In genomic region chr2:156990727-156991431, GRCm38 (mm10) we compare ENCODE assay signal across 8 mouse cellular contexts. TPM values are rescaled to one million over a fixed set of nuclear protein-coding genes. Genes with fewer than 3 reads are reported as not detected.
DNase-seq lines count a peak whose midpoint lies in the region; ATAC-seq and TF ChIP-seq lines count a peak whose summit lies in the region.

No protein-coding gene starts in this region.

- TF ChIP-seq CTCF in G1E (IDR thresholded peaks at IDR 0.05; ENCODE audit: low read depth, low read length): no peak

- intact Hi-C loops in heart, postnatal 25 days (cut with DNase I): no loop called here

- peaks cover 22% of the 10 kb centered on the region for H3K36me3 ChIP-seq in heart, embryonic 10.5 days
- peaks cover 34% of the 10 kb centered on the region for H3K36me3 ChIP-seq in G1E (replicated peaks)
- H3K36me3 ChIP-seq in embryonic facial prominence, embryonic 15.5 days: peaks cover 13% of the 10 kb centered on the region; the same call in 1 of the 2 replicates
- peaks cover 3% of the 10 kb centered on the region; the same call in 1 of the 2 replicates for H3K36me3 ChIP-seq in intestine, embryonic 16.5 days (ENCODE audit: control insufficient read depth, insufficient read depth, low read length)
- H3K36me3 ChIP-seq in liver, embryonic 16.5 days (ENCODE audit: control insufficient read depth, insufficient read depth): peaks cover 11% of the 10 kb centered on the region

- H3K4me2 ChIP-seq in embryonic facial prominence, embryonic 15.5 days (replicated peaks): peak overlapping the region; percentile 84
- peak overlapping the region; percentile 94 for H3K4me2 ChIP-seq in intestine, embryonic 16.5 days (ENCODE audit: low read depth, low read length)
- H3K4me2 ChIP-seq in liver, embryonic 16.5 days (ENCODE audit: low read depth, low read length): peak overlapping the region; percentile 84

- peak overlapping the region; percentile 88 for H3K27ac ChIP-seq in heart, embryonic 10.5 days
- no peak overlapping the region for H3K27ac ChIP-seq in embryonic facial prominence, embryonic 15.5 days (replicated peaks)
- no peak overlapping the region for H3K27ac ChIP-seq in intestine, embryonic 16.5 days (ENCODE audit: low read length)
- H3K27ac ChIP-seq in liver, embryonic 16.5 days (ENCODE audit: low read length): peak overlapping the region; percentile 90

- no peaks in the 10 kb centered on the region for H3K9me3 ChIP-seq in heart, embryonic 10.5 days
- no peaks in the 10 kb centered on the region for H3K9me3 ChIP-seq in G1E (replicated peaks)
- H3K9me3 ChIP-seq in embryonic facial prominence, embryonic 15.5 days (replicated peaks): no peaks in the 10 kb centered on the region
- no peaks in the 10 kb centered on the region for H3K9me3 ChIP-seq in intestine, embryonic 16.5 days (ENCODE audit: control insufficient read depth, low read length)
- no peaks in the 10 kb centered on the region for H3K9me3 ChIP-seq in liver, embryonic 16.5 days (replicated peaks; ENCODE audit: control insufficient read depth, low read length)

- peak overlapping the region; percentile 88 for H3K4me3 ChIP-seq in heart, embryonic 10.5 days
- peak overlapping the region; percentile 97 for H3K4me3 ChIP-seq in G1E (ENCODE audit: low read depth, low read length)
- H3K4me3 ChIP-seq in embryonic facial prominence, embryonic 15.5 days (replicated peaks): peak overlapping the region; percentile 92
- H3K4me3 ChIP-seq in intestine, embryonic 16.5 days (ENCODE audit: low read length): peak overlapping the region; percentile 96
- peak overlapping the region; percentile 98 for H3K4me3 ChIP-seq in liver, embryonic 16.5 days (ENCODE audit: low read depth, low read length)

- ATAC-seq in G1E (ENCODE audit: extremely low read depth, insufficient number of reproducible peaks, low FRiP score, poor library complexity, severe bottlenecking): no peak
- no peak for ATAC-seq in embryonic facial prominence, embryonic 15.5 days (ENCODE audit: insufficient number of reproducible peaks, low FRiP score, low TSS enrichment, low read depth)
- ATAC-seq in intestine, embryonic 16.5 days: peak; percentile 32; the same call in 1 of the 2 replicates
- no peak for ATAC-seq in liver, embryonic 16.5 days (ENCODE audit: low read depth)
- ATAC-seq in megakaryocyte-erythroid progenitor cell, adult 5-6 weeks (replicated peaks; ENCODE audit: low FRiP score, low TSS enrichment, poor library complexity, severe bottlenecking): no peak

- 2% methylated on average over 16 of the region's 16 CpGs for WGBS in heart, embryonic 10.5 days
- 5% methylated on average over 16 of the region's 16 CpGs for WGBS in embryonic facial prominence, embryonic 15.5 days
- WGBS in intestine, embryonic 16.5 days: 6% methylated on average over 16 of the region's 16 CpGs
- 4% methylated on average over 16 of the region's 16 CpGs for WGBS in liver, embryonic 16.5 days (ENCODE audit: insufficient replicate concordance)

- no peaks in the 10 kb centered on the region for H3K27me3 ChIP-seq in heart, embryonic 10.5 days (ENCODE audit: insufficient read depth, poor library complexity, severe bottlenecking)
- H3K27me3 ChIP-seq in G1E (ENCODE audit: insufficient read depth, low read length): no peaks in the 10 kb centered on the region
- no peaks in the 10 kb centered on the region for H3K27me3 ChIP-seq in embryonic facial prominence, embryonic 15.5 days
- no peaks in the 10 kb centered on the region for H3K27me3 ChIP-seq in intestine, embryonic 16.5 days (replicated peaks; ENCODE audit: control insufficient read depth, insufficient read depth, low read length)
- H3K27me3 ChIP-seq in liver, embryonic 16.5 days (ENCODE audit: control insufficient read depth, insufficient read depth, low read depth, low read length): no peaks in the 10 kb centered on the region

- no peak for DNase-seq in heart, embryonic 10.5 days (ENCODE audit: low spot score)
- DNase-seq in heart, postnatal 25 days (ENCODE audit: low spot score): no peak
- no peak for DNase-seq in G1E (ENCODE audit: low spot score)
- peak; percentile 12 for DNase-seq in testis, postnatal 14 days (ENCODE audit: low spot score)

- peaks cover 24% of the 10 kb centered on the region for H3K4me1 ChIP-seq in heart, embryonic 10.5 days
- peaks cover 53% of the 10 kb centered on the region for H3K4me1 ChIP-seq in G1E (ENCODE audit: insufficient read depth, low read depth, low read length)
- H3K4me1 ChIP-seq in embryonic facial prominence, embryonic 15.5 days: peaks cover 11% of the 10 kb centered on the region
- H3K4me1 ChIP-seq in intestine, embryonic 16.5 days (ENCODE audit: control insufficient read depth, insufficient read depth, low read length): peaks cover 3% of the 10 kb centered on the region; the same call in 1 of the 2 replicates
- peaks cover 22% of the 10 kb centered on the region for H3K4me1 ChIP-seq in liver, embryonic 16.5 days (ENCODE audit: control insufficient read depth, low read depth, low read length)

- H3K9ac ChIP-seq in embryonic facial prominence, embryonic 15.5 days: peak overlapping the region; percentile 88
- peak overlapping the region; percentile 93 for H3K9ac ChIP-seq in intestine, embryonic 16.5 days (ENCODE audit: low read depth, low read length)
- H3K9ac ChIP-seq in liver, embryonic 16.5 days (ENCODE audit: low read depth, low read length): peak overlapping the region; percentile 98

RNA-seq across cellular contexts. Expression of gene Ndrg3, which starts 1.0 kb away (rescaled TPM):
- 42.1 and 46.2 TPM in 2 replicates for polyA plus RNA-seq in heart, embryonic 10.5 days (2016; fragmentation: Nextera tagmentation; extraction: Ambion mirVana)
- 10 to 100 TPM; 19.6 to 20.4 TPM for total RNA-seq in heart, postnatal 25 days (2021)
- total RNA-seq in G1E (2014; fragmentation: Nextera tagmentation) (139 and 157 TPM in 2 replicates), G1E (2017) (113 and 121 TPM in 2 replicates)
- 13.5 and 14.3 TPM in 2 replicates for polyA plus RNA-seq in G1E (2012)
- polyA plus RNA-seq in embryonic facial prominence, embryonic 15.5 days (2015; fragmentation: Nextera tagmentation; extraction: Ambion mirVana): 52.9 and 53.9 TPM in 2 replicates
- 46.7 and 47.6 TPM in 2 replicates for polyA plus RNA-seq in intestine, embryonic 16.5 days (2015; fragmentation: Nextera tagmentation; extraction: Ambion mirVana)
- polyA plus RNA-seq in liver, embryonic 16.5 days (2015; fragmentation: Nextera tagmentation; extraction: Ambion mirVana): 30.8 and 32.6 TPM in 2 replicates
- 29.3 and 32.0 TPM in 2 replicates for total RNA-seq in megakaryocyte-erythroid progenitor cell, adult 5-6 weeks (2014; fragmentation: Nextera tagmentation)
- 26.6 and 35.7 TPM in 2 replicates for total RNA-seq in megakaryocyte-erythroid progenitor cell, adult 5-6 weeks (2017)

RNA-seq across cellular contexts. Expression of gene Dsn1, which starts 16.1 kb away (rescaled TPM):
- 43.7 and 44.0 TPM in 2 replicates for polyA plus RNA-seq in heart, embryonic 10.5 days (2016; fragmentation: Nextera tagmentation; extraction: Ambion mirVana)
- 1 to 10 TPM; 1.5 to 2.1 TPM for total RNA-seq in heart, postnatal 25 days (2021)
- total RNA-seq in G1E (2014; fragmentation: Nextera tagmentation) (39.7 and 48.3 TPM in 2 replicates), G1E (2017) (106 and 123 TPM in 2 replicates)
- 4.7 and 5.3 TPM in 2 replicates for polyA plus RNA-seq in G1E (2012)
- 27.5 and 28.2 TPM in 2 replicates for polyA plus RNA-seq in embryonic facial prominence, embryonic 15.5 days (2015; fragmentation: Nextera tagmentation; extraction: Ambion mirVana)
- 23.4 and 25.3 TPM in 2 replicates for polyA plus RNA-seq in intestine, embryonic 16.5 days (2015; fragmentation: Nextera tagmentation; extraction: Ambion mirVana)
- polyA plus RNA-seq in liver, embryonic 16.5 days (2015; fragmentation: Nextera tagmentation; extraction: Ambion mirVana): 26.7 and 28.0 TPM in 2 replicates
- 31.8 and 35.1 TPM in 2 replicates for total RNA-seq in megakaryocyte-erythroid progenitor cell, adult 5-6 weeks (2014; fragmentation: Nextera tagmentation)
- total RNA-seq in megakaryocyte-erythroid progenitor cell, adult 5-6 weeks (2017): 34.1 and 93.4 TPM in 2 replicates

Comparison
In these comparisons a context has a peak if more than half of its experiments do, and no peak if none do; other contexts are left out.
1. H3K27ac ChIP-seq: peak in heart, embryonic 10.5 days (single experiment) and liver, embryonic 16.5 days (single experiment); none in embryonic facial prominence, embryonic 15.5 days (single experiment) and intestine, embryonic 16.5 days (single experiment).
2. Peak in every context shown above with its lines, with median percentiles within 50 percentile points of each other: H3K4me3 ChIP-seq, H3K4me2 ChIP-seq and H3K9ac ChIP-seq.